Mouse (Mus musculus) G1E (cell line): ENCODE results near the gene Unc119.

Experiments
- CTCF ChIP-seq: IDR thresholded peaks from 2 replicates; pipeline ENCODE4 v1.5.1; 2012; ENCODE audit warnings: low read depth, low read length, inconsistent platforms, mixed read lengths
- GATA1 ChIP-seq: IDR thresholded peaks from 2 replicates; pipeline ENCODE4 v1.6.1; 2012; ENCODE audit warnings: borderline replicate concordance, low read length, inconsistent platforms, mixed read lengths
- TAL1 ChIP-seq: conservative IDR thresholded peaks from 2 replicates; pipeline ENCODE4 v1.6.1; 2012; ENCODE audit warnings: low read depth, low read length, inconsistent platforms, mixed read lengths

GRCm38 (mm10) chr11:78372610-78373009 is 29.3 kb downstream of the Unc119 start:
- no peak for TF ChIP-seq CTCF
- no peak for TF ChIP-seq TAL1
- no peak for TF ChIP-seq GATA1
